Mouse (Mus musculus) spleen, adult 2 months (tissue): ENCODE results near the gene Lrrc8c. TPM values are rescaled to one million over a fixed set of nuclear protein-coding genes. Genes with fewer than 3 reads are reported as not detected.

Source experiments
- DNase-seq, 2 experiments: peaks; one replicate each; pipeline versions ENCODE4 v3.0.0 to v3.0.0-alpha.2; 2012 to 2021; ENCODE audit warnings: low spot score in 2 of 2, low read depth in 1 of 2
- H3K27ac ChIP-seq: fragments of 200-500 bp; 2 replicates; pipeline ENCODE4 v1.5.1; 2012; ENCODE audit warnings: low read length, inconsistent platforms; ENCODE audit not compliant: insufficient read depth
- H3K27me3 ChIP-seq: fragments of 200-500 bp; 2 replicates; pipeline ENCODE4 v1.6.1; 2012; ENCODE audit warnings: mild to moderate bottlenecking, moderate library complexity, low read length, inconsistent platforms; ENCODE audit not compliant: control insufficient read depth, insufficient read depth
- H3K36me3 ChIP-seq: fragments of 200-500 bp; 2 replicates; pipeline ENCODE4 v1.6.1; 2012; ENCODE audit warnings: mild to moderate bottlenecking, low read length, inconsistent platforms; ENCODE audit not compliant: control insufficient read depth, insufficient read depth
- H3K4me1 ChIP-seq: fragments of 200-500 bp; 2 replicates; pipeline ENCODE4 v1.6.1; 2011; ENCODE audit warnings: inconsistent platforms; ENCODE audit not compliant: control insufficient read depth, insufficient read depth, insufficient read length
- H3K4me3 ChIP-seq: fragments of 200-500 bp; 2 replicates; pipeline ENCODE4 v1.5.1; 2011; ENCODE audit warnings: mild to moderate bottlenecking, inconsistent platforms; ENCODE audit not compliant: insufficient read depth, insufficient read length; ENCODE audit errors: extremely low read depth
- CTCF ChIP-seq: fragments of 200-500 bp; IDR thresholded peaks from 2 replicates; pipeline ENCODE4 v1.5.1; 2011; ENCODE audit warnings: mild to moderate bottlenecking, inconsistent platforms; ENCODE audit not compliant: insufficient read depth, insufficient read length, insufficient replicate concordance; ENCODE audit errors: extremely low read depth
- POLR2A ChIP-seq: fragments of 200-500 bp; IDR thresholded peaks from 2 replicates; pipeline ENCODE4 v1.6.1; 2011; ENCODE audit warnings: low read depth, low read length, inconsistent platforms
- WGBS: fragments of 180-500 bp; shearing (Covaris S2); methylation state at CpG from one replicate; pipeline ENCODE4 v1.1.7; 2018; 5-methylcytosine and 5-hydroxymethylcytosine counted together
- polyA plus RNA-seq: library from polyadenylated mRNA; depleted of rRNA; stranded (reverse); fragments of >200 nt; gene quantifications from 2 replicates; pipeline ENCODE4 v1.2.3, GENCODE M21; 2012

Lrrc8c gene
- polyA plus RNA-seq, 1 experiment: 33.9 TPM

DNA sequence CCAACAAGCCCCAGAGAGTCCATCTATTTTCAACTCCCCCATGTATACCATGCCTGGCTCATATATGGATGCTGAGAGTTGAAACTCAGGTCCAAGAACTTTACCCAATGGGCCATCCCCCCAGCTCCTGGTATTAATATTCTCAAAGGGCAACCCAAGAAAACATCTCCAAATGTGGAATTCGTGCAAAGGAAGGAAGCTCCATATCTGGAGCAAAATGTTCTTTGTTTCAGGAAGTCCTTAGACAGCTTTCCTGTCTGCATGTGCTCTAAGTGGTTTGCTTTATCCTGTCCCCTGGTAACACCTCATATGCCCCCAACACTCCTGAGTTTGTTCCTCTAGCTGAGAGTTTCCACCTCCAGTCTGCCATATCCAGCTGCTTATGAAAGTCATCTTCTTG lies 32.6 kb downstream of the Lrrc8c start:
- 22% methylated on average over 1 of the region's 1 CpGs for WGBS
- Histone ChIP-seq H3K4me1 (no peaks in the 10 kb centered on the region), H3K36me3 (no peaks in the 10 kb centered on the region; the same call in 1 of the 2 replicates), H3K27ac (no peak overlapping the region), H3K27me3 (no peaks in the 10 kb centered on the region), H3K4me3 (no peak overlapping the region)
- no peak for TF ChIP-seq CTCF
- no peak for TF ChIP-seq POLR2A
- no peak for DNase-seq

DNA sequence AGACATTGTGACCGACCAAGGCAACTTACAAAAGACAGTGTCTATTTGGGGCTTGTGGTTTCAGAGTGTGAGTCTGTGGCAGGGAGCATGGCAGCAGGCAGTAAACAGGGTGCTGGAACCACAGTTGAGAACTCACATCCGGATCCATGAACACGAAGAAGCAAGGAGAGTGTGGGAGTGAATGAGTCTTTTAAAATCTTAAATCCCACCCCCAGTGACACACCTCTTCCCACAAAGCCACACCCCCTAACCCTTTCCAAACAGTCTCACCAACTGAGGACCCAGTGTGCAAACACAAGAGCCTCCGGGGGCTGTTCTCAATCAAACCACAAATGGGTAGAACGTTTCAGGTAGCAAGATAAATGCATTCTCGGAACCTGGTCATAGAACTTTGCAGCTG lies 37.1 kb downstream of the Lrrc8c start:
- H3K27ac ChIP-seq: no peak overlapping the region
- peaks cover 8% of the 10 kb centered on the region; the same call in 1 of the 2 replicates for H3K4me1 ChIP-seq
- DNase-seq: no peak
- TF ChIP-seq POLR2A (no peak), CTCF (no peak)
- H3K36me3 ChIP-seq: peaks cover 2% of the 10 kb centered on the region; the same call in 1 of the 2 replicates
- no peak overlapping the region for H3K4me3 ChIP-seq
- no peaks in the 10 kb centered on the region for H3K27me3 ChIP-seq
- 85% methylated on average over 6 of the region's 6 CpGs for WGBS

DNA sequence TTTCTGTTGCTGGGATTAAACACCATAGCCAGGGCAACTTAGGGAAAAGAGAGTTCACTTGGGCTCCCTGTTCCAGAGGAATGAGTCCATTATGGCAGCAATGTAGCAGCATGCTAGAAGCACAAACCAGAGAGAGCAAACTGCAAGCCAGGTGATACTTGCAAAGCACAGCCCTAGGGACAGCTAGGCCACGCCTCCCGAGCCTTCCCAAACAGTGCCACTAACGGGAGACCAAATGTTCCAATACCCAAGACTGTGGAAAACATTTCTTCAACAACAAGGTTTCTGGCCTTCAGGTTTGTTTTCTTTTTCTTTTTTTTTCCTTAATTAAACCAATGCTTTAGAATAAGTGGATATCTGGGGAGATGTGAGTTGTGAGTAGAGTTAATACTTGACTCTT lies 38.2 kb downstream of the Lrrc8c start:
- Histone ChIP-seq H3K27ac (no peak overlapping the region), H3K4me3 (no peak overlapping the region), H3K36me3 (peaks cover 2% of the 10 kb centered on the region; the same call in 1 of the 2 replicates), H3K4me1 (peaks cover 8% of the 10 kb centered on the region; the same call in 1 of the 2 replicates), H3K27me3 (no peaks in the 10 kb centered on the region)
- TF ChIP-seq POLR2A (no peak), CTCF (no peak)
- DNase-seq: no peak
- WGBS: 95% methylated on average over 3 of the region's 3 CpGs

DNA sequence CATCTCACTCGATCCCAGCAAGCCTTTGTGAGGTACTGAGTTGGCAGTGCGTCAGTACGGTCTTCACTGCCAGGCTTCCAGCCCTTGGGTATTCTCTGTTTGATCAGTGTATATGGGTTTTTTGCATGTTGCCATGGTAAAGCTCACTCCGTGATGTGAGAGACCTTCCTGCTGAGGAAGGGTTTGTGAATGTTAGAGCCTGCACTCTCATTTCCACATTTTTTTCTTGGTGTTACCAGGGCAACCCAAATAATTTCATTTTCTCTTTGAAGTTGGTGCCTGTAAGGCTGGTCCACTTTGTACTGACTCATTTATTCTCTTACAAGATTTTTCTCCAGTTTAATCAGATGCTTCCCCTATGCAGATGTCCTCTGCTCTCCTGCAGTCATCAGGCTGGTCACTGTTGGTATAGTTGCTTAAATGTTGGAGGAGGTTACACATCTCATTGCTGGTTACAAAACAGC lies 38.6 kb downstream of the Lrrc8c start:
- TF ChIP-seq CTCF (no peak), POLR2A (no peak)
- no peaks in the 10 kb centered on the region for H3K27me3 ChIP-seq
- DNase-seq: peak; percentile 20 to 85
- peaks cover 8% of the 10 kb centered on the region; the same call in 1 of the 2 replicates for H3K4me1 ChIP-seq
- H3K4me3 ChIP-seq: no peak overlapping the region
- 53% methylated on average over 4 of the region's 4 CpGs for WGBS
- H3K36me3 ChIP-seq: peaks cover 2% of the 10 kb centered on the region; the same call in 1 of the 2 replicates
- peak overlapping the region; percentile 10; the same call in 1 of the 2 replicates for H3K27ac ChIP-seq

DNA sequence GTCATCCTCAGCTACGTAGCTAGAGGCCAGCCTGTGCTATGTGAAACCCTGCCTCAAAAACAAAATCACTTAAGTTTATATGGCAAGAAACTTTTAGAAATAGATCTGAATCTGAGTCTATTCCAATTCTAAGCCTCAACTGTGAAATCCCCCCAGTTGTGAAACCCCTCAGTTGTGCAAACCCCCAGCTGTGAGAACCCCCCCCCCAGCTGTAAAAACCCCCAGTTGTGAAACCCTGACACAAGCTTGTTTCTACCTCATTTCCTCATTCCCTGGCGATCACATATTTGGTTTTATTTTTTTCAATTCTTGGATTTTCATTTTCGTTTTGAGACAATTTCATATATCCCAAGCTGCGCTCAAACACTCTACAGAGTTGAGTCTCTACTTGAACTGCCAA lies 39.3 kb downstream of the Lrrc8c start:
- Histone ChIP-seq H3K4me1 (peaks cover 8% of the 10 kb centered on the region; the same call in 1 of the 2 replicates), H3K4me3 (no peak overlapping the region), H3K27me3 (no peaks in the 10 kb centered on the region), H3K36me3 (peaks cover 2% of the 10 kb centered on the region; the same call in 1 of the 2 replicates), H3K27ac (peak overlapping the region; percentile 10; the same call in 1 of the 2 replicates)
- 75% methylated on average over 4 of the region's 4 CpGs for WGBS
- TF ChIP-seq CTCF (no peak), POLR2A (no peak)
- DNase-seq: no peak

DNA sequence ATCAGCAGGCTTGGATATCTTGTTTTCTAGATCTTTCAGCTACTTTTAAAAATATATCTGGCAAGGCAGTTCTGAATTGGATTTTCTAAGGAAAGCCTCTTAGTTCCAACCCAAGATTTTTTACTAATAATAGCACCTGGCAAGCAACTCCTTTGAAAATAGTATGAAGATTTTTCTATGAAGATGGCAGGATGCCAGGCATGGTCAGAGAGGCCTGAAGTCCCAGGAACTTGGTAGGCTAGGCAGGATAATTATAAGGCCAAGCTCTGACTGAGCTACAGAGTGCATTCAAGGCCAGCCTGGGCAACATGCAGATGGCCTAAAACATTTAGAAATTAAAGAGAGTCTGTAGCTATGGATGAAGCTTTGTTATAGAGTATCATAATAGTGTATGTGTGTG lies 42.7 kb downstream of the Lrrc8c start:
- Histone ChIP-seq H3K36me3 (peaks cover 6% of the 10 kb centered on the region), H3K4me1 (peaks cover 8% of the 10 kb centered on the region; the same call in 1 of the 2 replicates), H3K4me3 (no peak overlapping the region), H3K27ac (no peak overlapping the region), H3K27me3 (no peaks in the 10 kb centered on the region)
- no peak for DNase-seq
- no peak for TF ChIP-seq CTCF
- TF ChIP-seq POLR2A: no peak

DNA sequence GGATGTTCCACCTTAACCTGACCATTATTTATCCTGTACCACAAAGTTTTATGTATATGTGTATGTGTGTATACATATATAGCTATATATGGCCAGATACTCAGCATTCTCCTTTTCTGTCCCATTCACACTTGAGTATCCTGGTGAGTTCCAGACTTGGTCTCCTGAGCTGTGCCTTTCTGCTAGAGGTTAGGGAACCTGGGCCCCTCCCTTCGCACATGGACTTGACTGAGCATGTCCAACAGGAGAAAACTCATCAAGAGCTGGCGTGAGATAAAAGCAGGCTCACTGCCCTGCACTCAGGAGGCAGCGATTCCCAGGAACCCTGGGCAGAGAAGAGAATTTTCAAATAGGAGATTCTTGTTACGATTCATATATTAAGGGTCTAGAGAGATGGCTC lies 45.6 kb downstream of the Lrrc8c start:
- Histone ChIP-seq H3K36me3 (peaks cover 6% of the 10 kb centered on the region), H3K27ac (no peak overlapping the region), H3K4me1 (0 out of 2 replicates have a peak, but pooled peaks cover 2% of the 10 kb centered on the region), H3K4me3 (no peak overlapping the region), H3K27me3 (no peaks in the 10 kb centered on the region)
- TF ChIP-seq POLR2A (no peak), CTCF (no peak)
- no peak for DNase-seq
- 90% methylated on average over 4 of the region's 4 CpGs for WGBS
